Mouse (Mus musculus): ENCODE data around the gene Slc29a3. TPM values are rescaled to one million over a fixed set of nuclear protein-coding genes. Genes with fewer than 3 reads are reported as not detected.
"Not testable (repeated sequence)": the region's sequence is repeated elsewhere in the genome, so short reads cannot be mapped to it uniquely, and the experiment has no call there.

Gene Slc29a3
- polyA plus RNA-seq, 1 experiment, result 8.0 TPM

DNA sequence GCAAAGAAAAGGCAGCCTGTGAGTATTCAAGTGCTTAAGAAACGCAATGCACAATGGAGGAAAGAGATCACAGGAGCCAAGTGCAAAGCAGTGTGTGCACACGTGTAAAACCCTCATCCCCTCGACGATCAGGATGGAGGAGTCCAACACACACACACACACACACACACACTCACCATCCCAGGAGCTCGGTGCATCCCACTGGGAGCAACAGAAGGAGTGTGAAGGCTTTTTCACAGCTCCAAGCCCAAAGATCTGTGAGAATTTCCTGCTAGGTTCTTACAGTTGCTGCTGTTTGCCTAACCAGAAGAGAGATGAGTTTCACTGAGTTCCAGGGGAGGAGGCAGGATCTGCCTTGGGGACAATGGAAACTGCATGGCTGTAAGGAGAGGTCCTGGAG, 20.9 kb downstream of the Slc29a3 start:
- peak in 1 of 2 experiments; percentile 25 for DNase-seq (ENCODE audit: extremely low spot score in 1 of 2, low spot score in 1 of 2)

GRCm38 (mm10) chr10:60727301-60727700, 25.3 kb downstream of the Slc29a3 start:
- DNase-seq (ENCODE audit: extremely low spot score in 1 of 2, low spot score in 1 of 2), result no peak

- no peak for DNase-seq (ENCODE audit: extremely low spot score in 1 of 2, low spot score in 1 of 2)
Observed at GRCm38 (mm10) chr10:60726896-60727295, 25.7 kb downstream of the Slc29a3 start.

DNA sequence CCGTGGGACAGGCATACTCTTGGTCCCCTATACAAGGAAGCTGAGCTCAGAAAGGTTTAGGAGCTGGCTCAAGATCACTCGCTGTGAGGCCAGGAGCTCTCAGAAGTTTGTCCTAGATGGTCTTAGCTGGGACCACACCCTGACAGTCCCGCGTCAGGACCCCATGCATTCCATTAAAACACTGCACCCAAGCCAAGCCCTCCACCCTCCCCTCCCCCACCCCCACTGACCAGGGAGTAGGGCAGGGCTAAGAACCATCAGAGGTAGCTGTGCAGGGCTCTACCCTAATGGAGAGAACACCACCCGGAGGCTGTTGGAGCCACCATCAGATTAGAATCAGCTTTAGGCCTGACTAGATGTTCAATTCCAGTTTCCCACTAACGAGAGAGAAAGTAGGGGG, 28.1 kb downstream of the Slc29a3 start:
- DNase-seq (ENCODE audit: extremely low spot score in 1 of 2, low spot score in 1 of 2), result no peak

- DNase-seq (ENCODE audit: extremely low spot score in 1 of 2, low spot score in 1 of 2), result no peak
Observed at GRCm38 (mm10) chr10:60723345-60723744, 29.2 kb downstream of the Slc29a3 start.

DNA sequence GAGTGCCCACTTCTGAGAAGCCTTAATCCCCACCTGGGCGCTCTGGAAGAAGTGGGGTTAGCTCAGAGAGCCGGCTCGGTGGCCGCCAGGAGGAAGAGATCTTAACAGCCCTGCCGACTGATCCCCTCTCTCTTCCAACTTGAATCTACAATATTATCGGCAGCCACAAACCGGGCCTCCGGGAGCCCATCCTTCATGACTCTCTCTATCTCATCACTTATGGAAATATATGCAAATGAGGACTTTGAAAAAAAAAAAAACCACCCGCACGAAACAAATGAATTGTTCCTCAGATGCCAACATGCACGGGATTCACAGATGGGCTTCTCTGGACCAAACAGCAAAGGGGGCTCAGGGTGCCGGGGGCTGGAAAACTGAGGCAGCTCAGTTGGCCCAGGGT, 31.0 kb downstream of the Slc29a3 start:
- DNase-seq (ENCODE audit: extremely low spot score in 1 of 2, low spot score in 1 of 2), result no peak

DNA sequence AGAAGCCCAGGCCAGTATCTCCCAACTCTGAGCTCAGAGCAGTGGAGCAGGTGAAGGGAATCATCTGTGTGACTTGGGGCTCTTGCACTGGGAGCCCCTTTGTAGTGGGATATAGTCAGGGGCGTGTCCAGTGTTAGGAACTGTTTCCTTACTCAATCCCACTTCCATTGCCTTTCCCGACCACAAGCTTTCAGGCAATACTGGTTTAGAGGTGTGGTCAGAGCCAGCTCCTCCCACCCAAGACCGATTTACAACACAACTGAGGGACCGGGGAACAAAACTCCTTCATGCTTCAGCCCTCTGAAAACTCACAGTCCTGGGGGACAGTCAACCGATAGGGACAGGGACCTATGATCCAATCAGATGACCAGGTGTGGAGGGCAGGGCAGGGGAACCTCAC, 32.1 kb downstream of the Slc29a3 start:
- no peak for DNase-seq (ENCODE audit: extremely low spot score in 1 of 2, low spot score in 1 of 2)

GRCm38 (mm10) chr10:60718491-60718890, 34.1 kb downstream of the Slc29a3 start:
- no peak for DNase-seq (ENCODE audit: extremely low spot score in 1 of 2, low spot score in 1 of 2)

GRCm38 (mm10) chr10:60716449-60716848, 36.1 kb downstream of the Slc29a3 start:
- DNase-seq (ENCODE audit: extremely low spot score in 1 of 2, low spot score in 1 of 2), result no peak

GRCm38 (mm10) chr10:60712299-60712698, 40.3 kb downstream of the Slc29a3 start:
- DNase-seq (ENCODE audit: extremely low spot score in 1 of 2, low spot score in 1 of 2), result not testable (repeated sequence)

DNA sequence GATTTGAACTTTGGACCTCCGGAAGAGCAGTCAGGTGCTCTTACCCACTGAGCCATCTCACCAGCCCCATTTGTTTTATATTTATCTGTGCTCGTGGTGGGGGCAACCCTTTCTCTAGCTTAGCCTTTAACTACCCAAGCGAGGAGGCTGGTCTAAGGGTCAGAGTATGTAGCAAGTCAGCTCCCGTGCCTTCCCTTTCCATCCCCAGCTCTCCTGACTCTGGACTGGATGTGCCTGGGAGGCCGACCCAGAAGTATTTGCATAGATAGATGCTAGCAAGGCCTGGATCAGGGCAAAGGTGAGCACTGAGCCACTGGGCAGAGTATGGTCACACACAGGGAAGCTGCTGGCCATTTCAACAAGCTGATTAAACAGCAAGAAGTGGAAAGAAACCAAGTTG, 43.8 kb downstream of the Slc29a3 start:
- no peak for DNase-seq (ENCODE audit: extremely low spot score in 1 of 2, low spot score in 1 of 2)

GRCm38 (mm10) chr10:60706268-60706667, 46.3 kb downstream of the Slc29a3 start:
- no peak for DNase-seq (ENCODE audit: extremely low spot score in 1 of 2, low spot score in 1 of 2)

- DNase-seq (ENCODE audit: extremely low spot score in 1 of 2, low spot score in 1 of 2), result no peak
Observed at GRCm38 (mm10) chr10:60705134-60705533, 47.5 kb downstream of the Slc29a3 start.

GRCm38 (mm10) chr10:60697775-60698174, 54.8 kb downstream of the Slc29a3 start:
- no peak for DNase-seq (ENCODE audit: extremely low spot score in 1 of 2, low spot score in 1 of 2)

- peak in 1 of 2 experiments; percentile 75 for DNase-seq (ENCODE audit: extremely low spot score in 1 of 2, low spot score in 1 of 2)
Observed at GRCm38 (mm10) chr10:60696975-60697374, 55.6 kb downstream of the Slc29a3 start.

DNA sequence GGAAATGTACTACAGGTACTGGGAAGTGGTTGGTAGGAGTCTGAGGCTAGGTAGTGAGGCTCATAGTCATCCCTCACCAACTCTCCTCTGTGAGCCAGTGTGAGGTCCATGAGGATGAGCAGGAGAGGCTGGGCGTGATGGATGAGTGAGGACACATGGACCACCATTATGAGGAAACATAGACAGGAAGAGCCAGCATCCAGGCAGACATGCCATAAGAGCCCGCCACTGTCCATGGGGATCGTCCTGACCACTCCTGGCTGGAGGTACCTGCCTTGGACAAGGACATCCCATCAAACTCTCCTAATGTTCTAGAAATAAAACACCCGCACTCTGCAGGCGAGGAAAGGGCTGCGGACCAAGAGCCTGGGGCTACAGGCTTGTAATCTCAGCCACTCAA, 56.2 kb downstream of the Slc29a3 start, which contains the start of gene Cdh23:
TSS of gene Cdh23 (minus strand) at position 101 of the 400 bp plus-strand sequence.
- DNase-seq (ENCODE audit: extremely low spot score in 1 of 2, low spot score in 1 of 2), result no peak

- DNase-seq (ENCODE audit: extremely low spot score in 1 of 2, low spot score in 1 of 2), result no peak
Observed at GRCm38 (mm10) chr10:60691671-60692390, 60.8 kb downstream of the Slc29a3 start.

- DNase-seq (ENCODE audit: extremely low spot score in 1 of 2, low spot score in 1 of 2), result no peak
Observed at GRCm38 (mm10) chr10:60690960-60691359, 61.6 kb downstream of the Slc29a3 start.

DNA sequence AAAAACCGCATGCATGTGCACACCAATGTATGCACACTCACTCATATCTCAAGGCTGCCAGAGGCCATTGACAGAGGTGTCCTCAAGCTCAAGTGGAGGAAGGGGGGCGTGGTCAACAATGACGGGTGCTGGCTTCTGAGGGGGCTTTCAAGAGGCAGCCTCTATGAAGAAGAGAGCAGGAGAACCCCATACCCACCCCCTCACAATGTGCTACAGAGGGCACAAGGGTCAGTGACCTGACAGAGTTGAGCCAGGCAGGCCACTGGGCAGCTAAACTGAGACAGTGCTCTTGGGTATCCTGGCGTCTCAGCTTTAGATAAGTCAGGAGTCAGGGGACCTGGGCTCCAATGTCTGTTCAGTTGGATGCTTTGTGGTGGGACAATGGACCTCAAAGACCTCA, 63.2 kb downstream of the Slc29a3 start:
- no peak for DNase-seq (ENCODE audit: extremely low spot score in 1 of 2, low spot score in 1 of 2)

DNA sequence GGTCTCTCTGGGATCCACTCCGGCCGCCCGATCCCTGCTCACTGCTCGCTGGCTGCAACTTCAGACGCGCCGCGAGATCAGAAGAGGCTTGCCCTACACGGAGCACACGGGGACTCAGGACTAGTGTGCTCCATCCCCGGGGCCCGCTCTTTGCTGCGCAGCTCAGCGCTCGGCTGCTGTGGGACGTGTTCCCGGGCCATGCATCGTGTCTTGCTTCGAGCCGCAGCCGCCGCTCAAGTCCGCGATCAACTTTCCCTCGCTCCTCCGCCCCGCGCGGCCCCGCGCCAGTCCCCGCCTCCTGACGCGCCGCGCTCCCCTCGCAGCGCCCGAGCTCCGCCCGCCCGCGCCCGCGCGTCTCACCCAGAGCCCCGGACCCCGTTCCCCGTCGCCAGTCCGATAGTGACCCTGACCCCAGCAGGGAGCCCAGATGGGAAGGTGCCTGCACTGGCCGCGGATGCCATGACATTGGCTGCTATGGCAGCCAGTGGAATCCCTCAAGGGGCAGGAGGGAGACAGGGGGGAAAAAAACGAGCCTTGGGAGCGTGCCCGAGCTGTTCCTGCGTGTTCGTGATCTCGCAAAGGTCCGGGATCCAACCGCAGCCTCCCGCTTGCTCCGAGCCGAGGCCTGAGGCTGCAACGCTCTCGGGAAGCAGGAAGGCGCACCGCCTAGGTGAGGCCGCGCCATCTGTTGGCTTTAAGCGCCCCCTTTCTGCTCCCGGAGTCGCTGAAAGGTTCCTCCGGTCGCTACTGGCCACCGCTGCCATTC, 65.4 kb downstream of the Slc29a3 start:
- DNase-seq (ENCODE audit: extremely low spot score in 1 of 2, low spot score in 1 of 2), result peak in 1 of 2 experiments; percentile 65

- DNase-seq (ENCODE audit: extremely low spot score in 1 of 2, low spot score in 1 of 2), result no peak
Observed at GRCm38 (mm10) chr10:60686641-60686975, 66.0 kb downstream of the Slc29a3 start.
